Mouse (Mus musculus): ENCODE measurements around the gene Il1r2.

The Il1r2 gene

DNA sequence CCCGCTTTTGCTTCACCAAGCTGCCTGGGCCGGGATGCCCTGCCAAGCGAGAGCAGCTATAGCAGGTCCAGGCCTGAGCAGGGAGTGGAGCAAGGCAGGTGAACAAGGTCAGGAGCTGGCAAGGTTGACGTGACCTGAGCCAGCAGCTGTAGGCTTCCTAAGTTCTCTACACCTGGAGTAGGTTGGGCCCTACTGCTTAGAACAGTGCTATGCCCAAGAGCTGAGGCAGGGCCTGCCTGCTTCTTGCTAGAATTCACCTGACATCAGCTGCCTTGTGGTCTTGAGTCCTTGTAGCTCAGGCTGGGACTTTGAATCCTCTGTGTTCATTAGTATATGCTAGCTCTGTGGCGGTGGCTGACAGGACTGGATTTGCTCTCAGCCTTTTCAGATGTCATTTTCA, at the start of gene Il1r2:
TSS of gene Il1r2 (plus strand) at position 301 of the 400 bp plus-strand sequence.
- no peak for DNase-seq (ENCODE audit: low spot score)

DNA sequence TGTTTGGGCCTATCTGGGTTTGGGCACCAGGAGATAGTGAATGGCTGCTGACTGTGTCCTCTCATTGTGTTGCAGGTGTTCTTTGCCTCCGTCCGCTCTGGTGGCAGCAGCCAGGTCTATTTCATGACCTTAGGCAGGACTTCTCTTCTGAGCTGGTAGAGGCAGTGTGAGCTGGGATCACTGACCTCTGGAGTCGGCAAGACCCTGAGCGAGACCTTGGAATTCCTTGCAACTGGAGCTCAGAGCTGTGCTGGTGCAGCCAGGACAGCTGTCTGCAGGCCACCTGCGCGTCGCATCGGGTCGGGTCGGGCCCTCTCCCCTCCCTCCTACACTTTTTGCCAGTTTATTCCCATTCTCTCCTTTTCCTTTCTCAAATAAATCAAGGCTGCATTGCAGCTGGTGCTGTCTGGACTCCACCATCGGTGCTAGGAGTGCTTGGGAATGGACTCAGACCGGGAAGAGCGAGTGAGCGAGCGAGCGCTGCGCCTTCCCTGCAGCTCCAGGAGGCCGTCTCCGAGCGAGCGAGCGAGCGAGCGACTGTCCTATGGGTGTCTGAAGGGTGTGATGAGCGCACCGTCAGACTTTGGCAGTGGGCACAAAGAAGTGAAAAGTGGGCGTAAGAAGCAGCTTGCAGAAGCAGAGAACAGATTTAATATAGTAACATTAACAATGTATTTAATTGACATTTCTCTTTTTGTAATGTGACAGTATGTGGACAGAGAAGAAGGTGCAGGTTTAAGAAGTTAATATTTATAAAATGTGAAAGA, 49.1 kb upstream of the Il1r2 start:
- no peak for DNase-seq (ENCODE audit: low spot score)

DNA sequence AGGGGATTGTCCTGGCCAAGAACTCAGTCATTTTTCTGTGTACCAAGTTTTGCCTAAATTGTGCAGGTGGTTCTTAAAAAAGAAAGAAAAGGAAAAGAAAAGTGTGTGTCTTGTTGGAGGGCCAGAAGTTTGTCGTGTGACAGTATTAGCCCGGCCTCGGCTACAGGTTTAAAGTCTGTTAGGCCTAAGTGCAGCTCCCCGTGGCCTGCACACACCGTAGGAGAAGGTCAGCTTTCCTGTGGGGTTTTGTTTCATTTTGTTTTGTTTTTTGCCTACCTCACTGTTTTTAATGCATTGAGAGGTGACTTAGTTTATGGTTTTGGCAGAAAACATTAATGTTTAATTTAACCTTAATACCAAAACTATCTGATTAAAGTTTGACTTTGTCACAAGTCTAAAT, 48.5 kb upstream of the Il1r2 start:
- DNase-seq (ENCODE audit: low spot score), result no peak

DNA sequence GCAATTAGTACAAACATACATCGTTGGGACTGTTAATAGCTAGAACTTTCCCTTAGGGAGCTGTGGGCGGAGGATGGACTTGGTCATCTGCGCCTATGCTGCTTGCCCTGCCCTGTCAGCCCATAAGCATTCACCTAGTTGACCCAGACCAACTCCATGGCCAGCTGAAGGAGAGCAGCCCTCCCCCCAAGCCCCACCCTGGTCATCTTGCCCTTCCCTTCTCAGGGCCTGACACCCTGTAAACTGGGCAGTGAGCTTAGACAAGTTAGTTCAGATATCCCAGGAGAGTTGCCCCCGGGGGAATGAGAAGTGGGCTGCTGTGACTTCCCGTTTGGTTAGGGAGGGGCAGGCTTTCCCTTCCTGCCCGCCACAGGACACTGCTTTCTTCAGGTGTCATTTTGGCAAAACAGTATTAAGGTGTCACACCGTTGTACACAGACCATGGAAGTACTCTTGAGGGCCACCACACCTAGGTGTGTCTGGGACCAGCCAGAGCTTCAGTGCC, 46.7 kb upstream of the Il1r2 start:
- no peak for DNase-seq (ENCODE audit: low spot score)

DNA sequence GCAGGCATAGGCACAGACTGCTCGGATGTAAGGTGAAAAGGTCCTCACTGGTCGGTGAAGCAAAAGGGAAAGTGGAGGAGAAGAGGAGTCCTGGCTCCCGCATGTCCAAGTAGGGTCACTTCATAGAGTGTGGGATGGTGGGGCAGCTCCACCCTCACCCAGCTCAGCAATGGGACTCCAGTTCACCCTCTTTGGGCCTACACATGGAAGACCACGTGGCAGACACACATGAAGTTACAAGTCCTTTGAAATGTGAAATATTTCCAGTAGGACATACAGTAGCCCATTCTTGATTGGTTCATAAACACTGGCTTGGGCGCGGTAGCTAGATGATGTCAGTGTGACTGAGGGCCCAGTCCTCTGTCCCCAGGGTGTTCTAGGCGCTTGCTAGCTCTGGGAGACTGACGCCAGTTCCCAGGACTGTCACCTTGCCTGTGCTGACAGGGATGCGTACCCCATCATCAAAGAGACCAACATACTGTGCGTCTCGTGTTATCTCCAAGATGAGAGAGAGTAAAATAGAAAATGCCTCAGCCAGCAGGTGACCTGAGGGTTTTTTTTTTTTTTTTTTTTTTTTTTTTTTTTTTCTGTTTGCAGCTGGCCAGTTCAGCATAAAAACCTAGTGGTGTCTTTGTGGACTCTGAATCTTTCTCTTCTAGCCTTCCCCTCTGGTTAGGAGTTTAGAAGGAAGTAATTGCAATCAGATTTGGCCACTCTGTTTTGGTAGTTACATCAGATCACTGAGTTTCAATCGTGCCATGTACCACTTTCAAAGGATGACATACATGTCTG, 45.5 kb upstream of the Il1r2 start:
- DNase-seq (ENCODE audit: low spot score), result no peak

DNA sequence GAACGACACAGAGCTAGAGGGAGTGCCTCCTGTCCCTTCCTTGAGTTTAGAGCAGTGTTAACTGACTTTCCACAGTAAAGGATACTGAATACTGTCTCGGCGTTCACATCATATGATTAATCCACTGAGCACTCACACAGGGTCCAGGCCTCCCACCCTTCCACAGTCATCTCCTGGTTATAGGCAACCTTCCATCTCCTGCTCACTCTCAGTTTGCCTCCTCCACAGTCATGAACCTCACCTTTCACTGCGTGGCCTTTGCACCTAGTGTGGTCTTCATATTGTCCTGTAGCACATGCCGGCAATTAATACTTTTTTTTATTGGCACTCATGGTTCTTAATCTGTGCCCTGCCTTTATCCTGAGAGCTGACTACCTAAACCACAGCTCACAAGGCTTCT, 44.3 kb upstream of the Il1r2 start:
- DNase-seq (ENCODE audit: low spot score), result no peak

DNA sequence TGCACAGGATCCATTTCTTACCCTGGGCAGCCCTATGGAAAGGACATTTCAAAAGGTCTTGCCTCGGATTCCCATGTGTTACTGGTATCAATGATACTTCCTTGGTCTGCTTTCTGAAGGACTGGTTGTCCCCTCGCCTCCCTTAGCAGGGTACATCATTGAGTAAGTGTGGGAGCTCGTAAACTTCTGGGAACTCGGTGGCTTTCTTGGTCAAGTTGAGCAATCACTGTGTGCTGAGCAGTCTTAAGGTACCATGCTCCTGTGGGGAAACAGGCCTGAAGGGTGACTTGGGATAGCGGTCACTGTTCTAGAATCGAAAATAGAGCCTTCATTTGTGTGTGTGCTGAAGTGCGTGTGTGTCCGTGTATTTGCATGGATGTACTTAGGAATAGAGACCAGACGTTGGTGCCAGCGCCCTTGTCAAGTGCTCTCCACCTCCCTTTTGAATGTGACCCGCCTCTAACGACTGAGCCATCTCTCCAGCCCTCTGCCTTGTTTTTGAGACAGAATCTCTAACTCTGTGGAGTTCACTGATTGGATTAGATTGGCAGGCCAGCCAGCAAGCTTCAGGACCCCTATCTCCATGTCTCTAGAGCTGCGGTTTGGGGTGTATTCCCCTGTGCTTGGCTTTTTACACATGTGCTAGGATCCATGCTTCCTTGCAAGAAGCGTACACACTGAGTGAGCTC, 43.4 kb upstream of the Il1r2 start:
- no peak for DNase-seq (ENCODE audit: low spot score)

DNA sequence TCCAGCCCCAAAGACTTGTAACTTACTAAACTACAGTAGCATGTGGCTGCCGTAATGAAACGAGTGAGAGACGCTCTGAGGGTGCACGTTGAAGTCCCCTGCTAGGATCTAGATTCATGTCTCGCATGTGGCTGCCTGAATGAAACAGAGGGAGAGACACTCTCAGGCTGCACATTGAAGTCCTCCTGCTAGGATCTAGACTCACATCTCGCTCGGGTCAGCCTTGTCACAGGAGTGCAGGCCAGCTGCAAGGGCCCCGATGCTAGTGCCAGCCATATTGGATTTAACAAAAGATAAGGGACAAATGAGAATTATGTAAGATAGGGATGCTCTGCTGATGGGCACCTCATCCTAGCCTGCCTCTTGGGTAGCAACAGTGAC, 42.9 kb upstream of the Il1r2 start:
- no peak for DNase-seq (ENCODE audit: low spot score)

DNA sequence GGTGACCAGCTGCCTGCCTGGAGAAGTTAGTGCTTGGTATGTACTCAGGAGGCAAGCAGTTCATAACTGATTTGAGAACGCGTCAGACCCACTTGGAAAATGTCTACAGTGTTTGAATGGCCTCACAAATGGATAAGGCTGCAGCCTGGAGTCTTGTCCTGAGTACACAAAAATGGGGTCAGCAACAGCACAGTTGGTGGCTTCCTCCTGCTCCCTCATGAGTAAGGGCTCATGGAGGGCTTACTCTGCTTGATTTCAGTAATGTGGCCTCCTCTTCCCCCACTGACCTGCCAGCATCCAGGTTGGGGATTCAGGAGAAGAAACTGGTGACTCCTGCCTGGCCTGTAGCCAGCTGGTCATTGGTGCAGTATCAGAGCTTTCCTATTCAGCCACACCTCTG, 42.3 kb upstream of the Il1r2 start:
- no peak for DNase-seq (ENCODE audit: low spot score)

DNA sequence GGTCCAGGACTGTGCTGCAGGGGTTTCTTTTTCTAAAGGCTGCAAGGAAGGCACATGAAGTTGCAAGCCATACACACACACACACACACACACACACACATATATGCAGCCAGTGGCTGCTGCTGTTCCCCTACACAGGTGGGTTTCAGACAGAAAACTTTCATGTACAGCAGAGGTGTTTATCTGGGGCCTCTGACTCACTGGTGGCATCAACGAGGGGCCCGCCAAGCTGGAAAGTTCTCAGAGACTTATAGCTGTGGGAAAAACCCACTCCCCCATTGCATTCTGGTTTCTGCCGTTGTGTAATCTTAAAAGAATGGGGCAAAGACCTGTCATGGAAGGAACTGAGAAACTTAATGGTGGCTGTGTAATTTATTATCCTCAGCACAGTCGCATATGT, 40.6 kb upstream of the Il1r2 start:
- no peak for DNase-seq (ENCODE audit: low spot score)

DNA sequence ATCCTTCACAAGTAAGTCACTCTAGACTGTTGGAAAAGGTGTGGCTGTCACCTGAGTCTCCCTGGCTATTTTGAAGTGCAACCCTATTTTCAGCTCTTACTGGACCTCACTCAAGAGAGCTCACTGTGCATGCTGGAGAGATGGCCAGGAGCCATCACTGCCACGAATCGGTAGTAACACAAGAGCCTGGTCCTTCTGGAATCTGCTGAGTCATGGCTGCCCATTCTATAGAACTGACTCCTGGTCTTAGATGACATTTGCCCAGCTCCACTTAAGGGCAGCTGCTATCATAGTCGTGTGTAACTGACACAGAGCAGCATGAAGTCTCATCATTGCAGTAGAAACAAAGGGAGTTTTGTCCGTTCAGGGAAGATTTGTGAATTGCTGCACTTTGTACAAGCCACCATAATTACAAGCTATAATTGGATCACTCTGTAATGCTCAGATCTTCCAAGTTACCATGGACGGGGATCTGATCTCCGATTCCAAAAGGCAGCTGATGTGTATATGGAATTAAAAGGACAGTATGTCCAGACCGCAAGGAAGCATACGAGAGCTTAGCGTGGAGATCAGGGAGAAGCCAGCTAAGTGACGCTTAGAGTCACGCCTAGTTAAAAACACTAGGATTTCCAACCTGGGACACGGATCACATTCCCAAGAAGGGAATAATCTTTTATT, 40.0 kb upstream of the Il1r2 start:
- DNase-seq (ENCODE audit: low spot score), result no peak

DNA sequence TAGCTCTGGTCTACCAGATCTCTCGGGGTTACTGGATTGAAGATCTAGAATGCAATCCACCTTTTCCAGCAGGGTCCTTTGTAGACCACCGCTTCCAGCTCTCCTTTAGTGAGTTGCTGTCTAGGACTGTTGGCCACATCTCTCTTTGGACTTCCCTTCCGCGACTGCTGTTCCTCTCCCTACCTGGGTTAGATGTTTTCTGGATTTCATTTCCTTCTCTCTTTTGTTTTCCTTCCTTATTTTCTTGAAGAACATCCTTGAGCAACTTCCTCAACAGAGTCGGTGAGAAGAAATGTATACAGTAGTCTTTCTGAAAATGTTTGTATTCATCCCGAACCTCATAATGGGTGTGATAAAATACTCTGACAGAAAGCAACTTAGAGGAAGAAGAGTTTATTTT, 36.0 kb upstream of the Il1r2 start:
- no peak for DNase-seq (ENCODE audit: low spot score)

DNA sequence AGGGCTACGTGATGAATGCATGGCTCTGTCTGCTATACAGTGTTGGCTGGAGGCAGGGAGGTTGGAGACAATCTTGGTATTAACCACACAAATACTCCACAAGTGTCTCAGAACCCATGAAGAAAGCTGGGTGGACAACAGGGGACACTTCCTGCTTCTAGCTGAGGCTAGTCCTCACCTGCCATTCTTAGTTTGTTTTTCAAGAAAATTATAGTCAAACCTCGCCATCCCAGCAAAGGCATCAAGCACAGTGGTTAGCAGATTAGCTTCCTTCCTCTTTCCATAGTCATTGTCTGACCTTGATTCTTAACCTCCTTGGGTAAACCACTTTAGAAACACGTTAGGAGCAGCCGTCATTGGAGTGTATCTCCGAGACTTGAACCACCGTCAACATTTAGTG, 28.2 kb upstream of the Il1r2 start:
- DNase-seq (ENCODE audit: low spot score), result no peak

DNA sequence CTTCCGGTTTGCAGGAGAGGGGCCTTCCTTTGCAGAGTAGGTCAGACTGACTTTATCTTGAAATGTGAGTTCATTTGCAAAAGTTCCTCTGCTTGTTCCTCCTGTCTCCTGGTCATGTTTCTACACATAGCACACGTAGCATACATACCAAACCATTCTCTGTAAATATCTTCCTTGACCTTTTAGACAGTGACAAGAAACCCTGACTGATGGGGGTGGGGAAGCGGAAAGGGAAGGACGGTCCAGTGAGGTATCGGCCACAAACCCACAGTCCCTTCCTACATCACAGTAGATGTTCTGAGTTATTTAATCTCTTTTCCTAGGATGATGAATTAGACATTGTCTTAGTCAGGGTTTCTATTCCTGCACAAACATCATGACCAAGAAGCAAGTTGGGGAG, 27.3 kb upstream of the Il1r2 start:
- no peak for DNase-seq (ENCODE audit: low spot score)

DNA sequence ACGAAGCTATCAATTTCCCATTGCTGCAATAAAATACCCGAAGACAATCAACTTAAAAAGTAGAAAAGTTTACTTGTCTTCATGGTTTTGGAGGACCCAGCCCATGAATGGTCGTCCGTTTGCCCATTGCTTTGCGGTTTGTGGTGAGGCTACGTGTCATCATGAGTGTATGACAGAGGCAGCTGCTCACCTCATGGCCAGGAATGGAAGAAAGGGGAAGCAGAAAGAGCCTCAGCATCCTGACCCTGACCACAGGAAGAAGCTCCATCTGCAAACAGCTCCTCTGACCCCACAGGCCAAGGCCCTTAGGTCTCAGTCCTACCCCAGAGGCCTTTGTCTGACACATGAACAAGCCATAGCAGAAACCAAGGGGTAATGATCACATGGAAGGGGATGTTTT, 22.7 kb upstream of the Il1r2 start:
- no peak for DNase-seq (ENCODE audit: low spot score)

DNA sequence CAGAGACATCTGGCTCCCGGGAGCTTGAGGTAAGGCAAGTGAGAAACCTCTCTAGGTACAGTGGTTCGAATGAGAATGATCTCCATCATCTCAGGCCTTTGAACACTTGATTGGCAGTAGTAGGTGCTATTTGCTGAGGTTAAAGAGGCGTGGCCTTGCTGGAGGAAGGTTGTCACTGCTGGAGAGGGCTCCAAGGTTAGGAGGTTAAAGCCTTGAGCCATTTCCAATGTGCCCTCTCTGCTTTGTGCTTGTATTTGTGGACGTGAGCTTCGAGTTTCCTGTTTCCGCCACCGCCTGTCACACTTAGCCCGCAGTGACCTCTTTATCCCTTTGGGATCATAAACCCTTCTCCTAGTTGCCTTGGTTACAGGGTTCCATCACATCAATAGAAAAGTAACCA, 21.7 kb upstream of the Il1r2 start:
- DNase-seq (ENCODE audit: low spot score), result no peak

DNA sequence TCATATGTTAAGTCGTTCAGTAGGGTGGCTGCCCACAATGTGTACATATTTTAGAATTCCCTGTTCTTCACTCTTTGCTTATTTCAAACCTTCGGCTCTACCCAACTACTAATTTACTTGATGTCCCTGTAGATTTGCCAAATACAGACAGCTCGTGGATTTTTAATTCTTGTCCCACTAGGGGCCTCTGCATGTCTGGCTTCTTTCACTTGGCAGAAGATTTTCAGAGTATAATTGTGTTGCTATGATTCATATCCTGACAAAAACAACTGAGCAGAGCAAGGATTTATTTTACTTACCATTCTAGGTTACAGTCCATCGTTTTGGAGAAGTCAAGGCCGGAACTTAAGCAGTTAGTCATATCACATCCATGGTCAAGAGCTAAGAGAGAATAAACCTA, 20.8 kb upstream of the Il1r2 start:
- DNase-seq (ENCODE audit: low spot score), result no peak

DNA sequence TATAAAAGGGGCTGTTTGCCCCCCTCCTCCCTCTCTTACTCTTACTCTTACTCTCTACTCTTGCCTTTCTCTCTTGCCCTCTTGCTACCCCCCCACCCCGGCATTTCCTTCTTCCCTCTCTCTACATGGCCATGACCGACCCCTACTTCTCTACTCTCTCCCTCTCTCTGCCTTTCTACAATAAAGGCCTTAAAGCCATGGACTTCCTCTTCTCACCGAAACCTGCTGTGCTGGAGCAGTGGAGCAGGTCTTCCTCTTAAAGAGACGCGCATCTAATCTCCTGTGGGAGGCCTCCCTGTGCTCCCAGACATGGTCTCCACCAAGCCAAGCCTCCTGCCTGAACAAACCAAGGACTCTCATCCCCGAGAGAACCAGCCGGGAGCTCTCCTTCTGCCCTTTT, 18.8 kb upstream of the Il1r2 start:
- no peak for DNase-seq (ENCODE audit: low spot score)

DNA sequence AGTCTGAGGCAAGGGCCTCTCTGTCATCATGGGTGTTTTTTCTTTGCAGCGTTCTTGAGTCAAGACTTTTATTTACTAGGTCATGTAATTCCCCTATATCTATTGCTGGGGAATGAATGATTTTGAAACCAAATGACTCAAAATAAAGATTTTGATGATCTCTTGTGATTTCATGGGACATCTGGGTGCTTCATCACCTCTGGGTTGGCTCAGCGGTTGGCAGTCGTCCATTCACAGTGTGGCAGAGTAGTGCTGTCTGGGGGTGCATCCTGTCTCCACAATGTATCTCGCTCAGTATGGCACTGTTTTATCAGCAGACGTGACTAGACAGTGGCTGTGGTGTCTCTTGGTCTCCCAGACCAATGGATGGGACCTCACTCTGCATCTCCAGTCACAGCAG, 17.9 kb upstream of the Il1r2 start:
- DNase-seq (ENCODE audit: low spot score), result no peak

DNA sequence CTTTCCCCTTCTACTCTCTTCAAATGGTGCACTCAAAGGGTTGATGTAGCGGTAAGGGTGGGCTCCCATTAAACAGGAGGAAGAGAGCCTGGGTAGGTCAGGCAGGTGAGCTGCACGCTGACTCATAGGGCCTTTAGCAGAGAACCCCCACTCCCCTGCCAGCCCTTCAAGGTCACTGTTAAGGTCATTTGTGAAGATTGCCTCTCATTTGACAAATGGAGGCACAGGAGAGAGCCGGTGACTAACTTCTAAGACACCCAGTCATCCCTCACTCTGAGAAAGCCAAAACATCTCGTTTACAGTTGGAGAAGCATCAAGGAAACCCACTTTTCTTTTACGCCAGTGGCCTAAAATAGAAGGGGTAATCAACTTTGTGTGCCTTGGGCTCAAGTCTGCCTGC, 16.5 kb upstream of the Il1r2 start:
- no peak for DNase-seq (ENCODE audit: low spot score)

DNA sequence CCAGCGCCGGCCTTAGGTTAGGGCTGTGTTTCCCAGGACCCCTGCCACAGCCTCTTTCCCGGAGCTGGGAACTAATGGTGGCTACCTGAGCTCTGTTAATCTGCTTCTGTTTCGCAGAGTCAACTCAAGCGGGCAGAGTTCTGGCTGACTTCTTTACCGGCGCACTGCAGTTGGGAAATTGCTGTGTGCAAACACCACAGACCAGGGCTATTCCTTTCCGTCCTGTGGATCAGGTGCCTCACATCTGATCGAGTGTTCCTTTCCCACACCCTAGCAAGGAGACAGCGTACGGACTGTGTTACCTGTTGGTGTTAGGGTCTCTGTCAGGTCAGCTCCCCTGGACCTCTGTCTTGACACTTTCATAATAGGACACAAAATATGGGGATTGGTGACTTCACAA, 15.9 kb upstream of the Il1r2 start:
- DNase-seq (ENCODE audit: low spot score), result no peak

DNA sequence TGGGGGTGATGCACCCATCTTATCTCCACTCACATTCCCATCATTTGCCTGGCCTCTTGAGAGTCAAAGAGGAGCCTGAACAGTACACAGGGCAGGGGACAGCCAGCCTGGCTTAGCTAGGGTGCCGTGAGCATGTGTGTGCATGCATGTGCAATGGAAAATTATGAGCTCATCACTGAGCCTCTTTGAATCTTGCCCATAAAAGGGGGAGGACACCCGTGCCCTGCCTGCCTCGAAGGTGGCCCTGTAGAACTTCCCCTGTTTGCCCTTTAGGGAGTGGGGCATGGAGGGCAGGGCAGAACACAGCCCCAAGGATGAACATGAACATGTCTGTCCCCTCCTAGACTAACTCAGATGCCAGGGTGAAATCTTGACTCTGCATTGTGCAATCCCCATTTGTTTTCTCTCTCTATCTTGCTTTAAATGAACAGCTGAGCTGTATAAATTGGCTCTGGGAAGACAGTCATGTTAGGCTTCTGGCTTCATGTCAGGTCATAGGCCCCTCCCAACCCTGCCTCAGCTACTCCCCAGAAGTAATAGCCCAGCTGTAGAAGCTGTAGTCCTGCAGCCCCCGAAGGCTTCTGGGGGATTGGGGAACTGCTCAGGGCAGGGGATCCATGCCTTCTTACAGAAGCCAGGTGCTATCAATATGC, 14.6 kb upstream of the Il1r2 start:
- no peak for DNase-seq (ENCODE audit: low spot score)
